In the genomic region with DNA sequence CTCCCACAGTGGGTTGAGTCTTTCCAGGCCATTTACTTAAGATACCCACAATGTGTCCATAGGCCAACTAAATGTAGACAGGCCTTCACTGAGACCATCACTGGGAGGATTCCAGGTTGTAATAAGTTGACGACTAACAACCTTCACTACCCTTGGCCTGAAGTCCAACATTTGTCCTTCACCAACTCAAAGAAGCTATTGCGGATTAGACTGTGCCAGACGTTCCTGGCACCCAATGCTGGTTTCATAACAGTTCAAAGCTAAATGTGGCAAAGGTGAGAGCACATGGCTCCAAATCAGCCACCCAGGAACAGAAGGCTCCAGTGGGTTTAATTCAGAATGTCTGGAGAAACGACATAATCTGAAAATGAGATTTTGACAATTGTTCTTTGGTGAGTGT, we compare ENCODE assay signal across 26 mouse cellular contexts. TPM values are rescaled to one million over a fixed set of nuclear protein-coding genes. Genes with fewer than 3 reads are reported as not detected.
A peak's percentile ranks its signal among the peaks of the same experiment; 100 is the strongest.
DNase-seq lines count a peak whose midpoint lies in the region; ATAC-seq lines count a peak whose summit lies in the region.
"Had no signal": no experiment of that assay in that cellular context is flagged by ENCODE, and none has a peak within 500 bp of the region (broad histone marks: within the 10 kb centered on the region; RNA-seq: fewer than 3 reads in every experiment).

No protein-coding gene starts in this region.

- peak; percentile 66 for DNase-seq in adrenal gland, adult 2 months
- DNase-seq in adrenal gland, adult 18-20 months (ENCODE audit: low spot score in 2 of 2), result no peak
- DNase-seq in kidney, adult 18-20 months, result peak; percentile 76
- DNase-seq in adrenal gland, adult 8-10 months, result peak; percentile 43
- peak; percentile 81 for DNase-seq in gonadal fat pad, adult 2 months (ENCODE audit: low read depth)
- DNase-seq: cerebellum, adult 2 months; cerebellum, postnatal 36 days; gastrocnemius, adult 2 months; lung, adult 2 months; lung, postnatal 4 days; retina, postnatal 1 day; right cerebral cortex, postnatal 4 days had no signal

- no peaks in the 10 kb centered on the region for H3K27me3 ChIP-seq in kidney, embryonic 14.5 days (ENCODE audit: control insufficient read depth, insufficient read depth, low read length)
- no peaks in the 10 kb centered on the region for H3K27me3 ChIP-seq in hindbrain, embryonic 16.5 days (replicated peaks; ENCODE audit: control insufficient read depth, insufficient read depth, low read length)
- no peaks in the 10 kb centered on the region for H3K27me3 ChIP-seq in midbrain, embryonic 13.5 days
- H3K27me3 ChIP-seq: embryonic facial prominence, embryonic 15.5 days; hindbrain, embryonic 15.5 days; limb, embryonic 15.5 days had no signal

- no peaks in the 10 kb centered on the region for H3K9me3 ChIP-seq in kidney, embryonic 14.5 days (ENCODE audit: control insufficient read depth, low read length)
- H3K9me3 ChIP-seq in hindbrain, embryonic 16.5 days (ENCODE audit: control insufficient read depth, low read length), result no peaks in the 10 kb centered on the region
- no peaks in the 10 kb centered on the region for H3K9me3 ChIP-seq in midbrain, embryonic 13.5 days
- H3K9me3 ChIP-seq: embryonic facial prominence, embryonic 15.5 days; forebrain, embryonic 10.5 days; hindbrain, embryonic 15.5 days; limb, embryonic 15.5 days had no signal

- no peak overlapping the region for H3K9ac ChIP-seq in kidney, embryonic 14.5 days (ENCODE audit: low read depth, low read length)
- no peak overlapping the region for H3K9ac ChIP-seq in hindbrain, embryonic 16.5 days (ENCODE audit: low read depth, low read length)
- H3K9ac ChIP-seq in midbrain, embryonic 13.5 days (replicated peaks), result no peak overlapping the region
- H3K9ac ChIP-seq: embryonic facial prominence, embryonic 15.5 days; hindbrain, embryonic 15.5 days; limb, embryonic 15.5 days had no signal

- H3K4me2 ChIP-seq in kidney, embryonic 14.5 days (replicated peaks; ENCODE audit: low read depth, low read length), result no peak overlapping the region
- no peak overlapping the region for H3K4me2 ChIP-seq in hindbrain, embryonic 16.5 days (ENCODE audit: low read length)
- H3K4me2 ChIP-seq in midbrain, embryonic 13.5 days (replicated peaks), result no peak overlapping the region
- H3K4me2 ChIP-seq: embryonic facial prominence, embryonic 15.5 days; hindbrain, embryonic 15.5 days; limb, embryonic 15.5 days had no signal

- 91% methylated on average over 4 of the region's 4 CpGs for WGBS in kidney, embryonic 14.5 days
- WGBS in hindbrain, embryonic 16.5 days, result 92% methylated on average over 4 of the region's 4 CpGs
- 93% methylated on average over 4 of the region's 4 CpGs for WGBS in midbrain, embryonic 13.5 days

- no peak for ATAC-seq in kidney, embryonic 14.5 days (ENCODE audit: low FRiP score, low TSS enrichment)
- no peak for ATAC-seq in hindbrain, embryonic 16.5 days
- ATAC-seq in midbrain, embryonic 13.5 days, result no peak
- ATAC-seq: activated CD4-positive, CD25-positive, alpha-beta regulatory T cell, adult 4 months; CD4-positive, CD25-positive, alpha-beta regulatory T cell, adult 4 months; intestine, postnatal 0 days had no signal

- no peaks in the 10 kb centered on the region for H3K4me1 ChIP-seq in kidney, embryonic 14.5 days (ENCODE audit: control insufficient read depth, insufficient read depth, low read length)
- H3K4me1 ChIP-seq in hindbrain, embryonic 16.5 days (ENCODE audit: control insufficient read depth, insufficient read depth, low read depth, low read length), result no peaks in the 10 kb centered on the region
- no peaks in the 10 kb centered on the region for H3K4me1 ChIP-seq in midbrain, embryonic 13.5 days (replicated peaks)
- H3K4me1 ChIP-seq: embryonic facial prominence, embryonic 15.5 days; forebrain, embryonic 10.5 days; hindbrain, embryonic 15.5 days; limb, embryonic 15.5 days had no signal

- H3K36me3 ChIP-seq in kidney, embryonic 14.5 days (ENCODE audit: control insufficient read depth, insufficient read depth, low read length), result no peaks in the 10 kb centered on the region
- no peaks in the 10 kb centered on the region for H3K36me3 ChIP-seq in hindbrain, embryonic 16.5 days (ENCODE audit: control insufficient read depth, insufficient read depth, low read length)
- H3K36me3 ChIP-seq in midbrain, embryonic 13.5 days, result no peaks in the 10 kb centered on the region
- H3K36me3 ChIP-seq: embryonic facial prominence, embryonic 15.5 days; forebrain, embryonic 10.5 days; limb, embryonic 15.5 days had no signal

- no peak overlapping the region for H3K27ac ChIP-seq in kidney, embryonic 14.5 days (ENCODE audit: low read depth, low read length)
- no peak overlapping the region for H3K27ac ChIP-seq in hindbrain, embryonic 16.5 days (ENCODE audit: low read depth, low read length)
- no peak overlapping the region for H3K27ac ChIP-seq in midbrain, embryonic 13.5 days
- H3K27ac ChIP-seq: embryonic facial prominence, embryonic 15.5 days; forebrain, embryonic 10.5 days; gastrocnemius, adult 2 months; hindbrain, embryonic 15.5 days; limb, embryonic 15.5 days; stomach, postnatal 0 days had no signal

- no peak overlapping the region for H3K4me3 ChIP-seq in kidney, embryonic 14.5 days (ENCODE audit: low read length)
- no peak overlapping the region for H3K4me3 ChIP-seq in hindbrain, embryonic 16.5 days (ENCODE audit: low read length)
- no peak overlapping the region for H3K4me3 ChIP-seq in midbrain, embryonic 13.5 days (replicated peaks)
- H3K4me3 ChIP-seq: embryonic facial prominence, embryonic 15.5 days; forebrain, embryonic 10.5 days; gastrocnemius, adult 2 months; hindbrain, embryonic 15.5 days; limb, embryonic 15.5 days had no signal

RNA-seq across cellular contexts. Expression of gene Slc17a8, which starts 12.1 kb away (rescaled TPM):
- total RNA-seq in adrenal gland, adult 2 months (2021), result not detected
- polyA plus RNA-seq in adrenal gland, adult 2 months (2012; rRNA removed), result not detected in 2 replicates
- not detected for total RNA-seq in adrenal gland, adult 18-20 months (2021)
- polyA plus RNA-seq in kidney, embryonic 14.5 days (2014; fragmentation: Nextera tagmentation; extraction: Ambion mirVana), result 0.29 and 0.45 TPM in 2 replicates
- total RNA-seq in adrenal gland, adult 8-10 months (2022), result under 1 TPM in 3 of 4 experiments, not detected in 1; 0.06 to 0.19 (median 0.10) TPM
- 0.12 and 0.19 TPM in 2 replicates for polyA plus RNA-seq in gonadal fat pad, adult 2 months (2012; rRNA removed)
- polyA plus RNA-seq in hindbrain, embryonic 16.5 days (2015; fragmentation: Nextera tagmentation; extraction: Ambion mirVana), result 3.2 and 4.4 TPM in 2 replicates
- 1.0 and 2.3 TPM in 2 replicates for polyA plus RNA-seq in midbrain, embryonic 13.5 days (2015; fragmentation: Nextera tagmentation; extraction: Ambion mirVana)
- total RNA-seq: ES-E14; gastrocnemius, adult 2 months; granulocyte monocyte progenitor cell, adult 5-6 weeks; heart, postnatal 36 days had no signal
- polyA plus RNA-seq: CD4-positive, CD25-positive, alpha-beta regulatory T cell, adult 4 months; lung, adult 2 months; stomach, postnatal 0 days had no signal

RNA-seq across cellular contexts. Expression of gene Scyl2, which starts 53.0 kb away (rescaled TPM):
- 10 to 100 TPM; 36.6 to 57.4 TPM for total RNA-seq in adrenal gland, adult 2 months (2021)
- polyA plus RNA-seq in adrenal gland, adult 2 months (2012; rRNA removed), result 11.1 and 13.3 TPM in 2 replicates
- 10 to 100 TPM; 42.9 to 51.9 TPM for total RNA-seq in adrenal gland, adult 18-20 months (2021)
- polyA plus RNA-seq in kidney, embryonic 14.5 days (2014; fragmentation: Nextera tagmentation; extraction: Ambion mirVana), result 9.2 and 16.0 TPM in 2 replicates
- total RNA-seq in adrenal gland, adult 8-10 months (2022), result 10 to 100 TPM; 41.1 to 52.0 (median 48.3) TPM
- 19.7 and 20.6 TPM in 2 replicates for polyA plus RNA-seq in gonadal fat pad, adult 2 months (2012; rRNA removed)
- polyA plus RNA-seq in hindbrain, embryonic 16.5 days (2015; fragmentation: Nextera tagmentation; extraction: Ambion mirVana), result 6.9 and 7.0 TPM in 2 replicates
- polyA plus RNA-seq in midbrain, embryonic 13.5 days (2015; fragmentation: Nextera tagmentation; extraction: Ambion mirVana), result 10.5 and 11.0 TPM in 2 replicates

Comparison
In these comparisons a context has a peak if more than half of its experiments do, and no peak if none do; other contexts are left out.
1. DNase-seq: peak in adrenal gland, adult 2 months (single experiment), kidney, adult 18-20 months (single experiment), adrenal gland, adult 8-10 months (single experiment) and gonadal fat pad, adult 2 months (single experiment); none in adrenal gland, adult 18-20 months (0 of 2).